Mouse (Mus musculus): ENCODE measurements around the gene 1700019A02Rik. TPM values are rescaled to one million over a fixed set of nuclear protein-coding genes. Genes with fewer than 3 reads are reported as not detected.

The 1700019A02Rik gene
- not detected in 2 replicates for polyA plus RNA-seq (2012)

GRCm38 (mm10) chr1:53187536-53187935 lies at the start of gene 1700019A02Rik:
1700019A02Rik (minus strand) TSS chr1:53187636.
- Histone ChIP-seq H3K9me3 (ENCODE audit: control insufficient read depth, low read length) (no peaks in the 10 kb centered on the region), H3K4me1 (ENCODE audit: control insufficient read depth) (no peaks in the 10 kb centered on the region), H3K27me3 (ENCODE audit: control insufficient read depth) (no peaks in the 10 kb centered on the region), H3K4me3 (replicated peaks) (no peak within 1 kb of the TSS), H3K36me3 (ENCODE audit: control insufficient read depth) (no peaks in the 10 kb centered on the region; the same call in 1 of the 2 replicates)
- no peak for TF ChIP-seq TAL1 (IDR thresholded peaks at IDR 0.05; ENCODE audit: low read length)
- no peak for TF ChIP-seq GATA1 (IDR thresholded peaks at IDR 0.05; ENCODE audit: low read length)

- Histone ChIP-seq H3K9me3 (ENCODE audit: control insufficient read depth, low read length) (no peaks in the 10 kb centered on the region), H3K4me1 (ENCODE audit: control insufficient read depth) (no peaks in the 10 kb centered on the region), H3K4me3 (replicated peaks) (no peak overlapping the region), H3K27me3 (ENCODE audit: control insufficient read depth) (no peaks in the 10 kb centered on the region), H3K36me3 (ENCODE audit: control insufficient read depth) (peaks cover 11% of the 10 kb centered on the region)
- no peak for TF ChIP-seq TAL1 (IDR thresholded peaks at IDR 0.05; ENCODE audit: low read length)
- TF ChIP-seq GATA1 (IDR thresholded peaks at IDR 0.05; ENCODE audit: low read length): no peak
Measured at GRCm38 (mm10) chr1:53226063-53226462, 38.6 kb upstream of the 1700019A02Rik start.

GRCm38 (mm10) chr1:53225616-53226015 lies 38.2 kb upstream of the 1700019A02Rik start:
- H3K4me1 ChIP-seq (ENCODE audit: control insufficient read depth): no peaks in the 10 kb centered on the region
- no peaks in the 10 kb centered on the region for H3K9me3 ChIP-seq (ENCODE audit: control insufficient read depth, low read length)
- no peaks in the 10 kb centered on the region for H3K27me3 ChIP-seq (ENCODE audit: control insufficient read depth)
- H3K36me3 ChIP-seq (ENCODE audit: control insufficient read depth): peaks cover 11% of the 10 kb centered on the region
- H3K4me3 ChIP-seq (replicated peaks): no peak overlapping the region
- TF ChIP-seq GATA1 (IDR thresholded peaks at IDR 0.05; ENCODE audit: low read length) (no peak), TAL1 (IDR thresholded peaks at IDR 0.05; ENCODE audit: low read length) (no peak)

- no peak overlapping the region for H3K4me3 ChIP-seq (replicated peaks)
- TF ChIP-seq TAL1 (IDR thresholded peaks at IDR 0.05; ENCODE audit: low read length) (no peak), GATA1 (IDR thresholded peaks at IDR 0.05; ENCODE audit: low read length) (no peak)
- H3K9me3 ChIP-seq (ENCODE audit: control insufficient read depth, low read length): no peaks in the 10 kb centered on the region
- peaks cover 7% of the 10 kb centered on the region for H3K36me3 ChIP-seq (ENCODE audit: control insufficient read depth)
- H3K4me1 ChIP-seq (ENCODE audit: control insufficient read depth): no peaks in the 10 kb centered on the region
- no peaks in the 10 kb centered on the region for H3K27me3 ChIP-seq (ENCODE audit: control insufficient read depth)
Measured at GRCm38 (mm10) chr1:53224775-53225174, 37.3 kb upstream of the 1700019A02Rik start.

- H3K9me3 ChIP-seq (ENCODE audit: control insufficient read depth, low read length): no peaks in the 10 kb centered on the region
- no peak overlapping the region for H3K4me3 ChIP-seq (replicated peaks)
- TF ChIP-seq GATA1 (IDR thresholded peaks at IDR 0.05; ENCODE audit: low read length) (no peak), TAL1 (IDR thresholded peaks at IDR 0.05; ENCODE audit: low read length) (no peak)
- peaks cover 17% of the 10 kb centered on the region for H3K36me3 ChIP-seq (ENCODE audit: control insufficient read depth)
- no peaks in the 10 kb centered on the region for H3K4me1 ChIP-seq (ENCODE audit: control insufficient read depth)
- H3K27me3 ChIP-seq (ENCODE audit: control insufficient read depth): no peaks in the 10 kb centered on the region
Measured at GRCm38 (mm10) chr1:53210136-53210535, 22.7 kb upstream of the 1700019A02Rik start.

GRCm38 (mm10) chr1:53203902-53204301 lies 16.5 kb upstream of the 1700019A02Rik start:
- TF ChIP-seq TAL1 (IDR thresholded peaks at IDR 0.05; ENCODE audit: low read length): no peak
- TF ChIP-seq GATA1 (IDR thresholded peaks at IDR 0.05; ENCODE audit: low read length): no peak
- H3K36me3 ChIP-seq (ENCODE audit: control insufficient read depth): peaks cover 13% of the 10 kb centered on the region
- no peak overlapping the region for H3K4me3 ChIP-seq (replicated peaks)
- H3K9me3 ChIP-seq (ENCODE audit: control insufficient read depth, low read length): no peaks in the 10 kb centered on the region
- no peaks in the 10 kb centered on the region for H3K4me1 ChIP-seq (ENCODE audit: control insufficient read depth)
- H3K27me3 ChIP-seq (ENCODE audit: control insufficient read depth): no peaks in the 10 kb centered on the region

- Histone ChIP-seq H3K4me1 (ENCODE audit: control insufficient read depth) (no peaks in the 10 kb centered on the region), H3K4me3 (replicated peaks) (no peak overlapping the region), H3K9me3 (ENCODE audit: control insufficient read depth, low read length) (no peaks in the 10 kb centered on the region), H3K36me3 (ENCODE audit: control insufficient read depth) (peaks cover 13% of the 10 kb centered on the region), H3K27me3 (ENCODE audit: control insufficient read depth) (no peaks in the 10 kb centered on the region)
- no peak for TF ChIP-seq GATA1 (IDR thresholded peaks at IDR 0.05; ENCODE audit: low read length)
- no peak for TF ChIP-seq TAL1 (IDR thresholded peaks at IDR 0.05; ENCODE audit: low read length)
Measured at GRCm38 (mm10) chr1:53201630-53202199, 14.3 kb upstream of the 1700019A02Rik start.

GRCm38 (mm10) chr1:53194536-53194935 lies 7.1 kb upstream of the 1700019A02Rik start:
- Histone ChIP-seq H3K36me3 (ENCODE audit: control insufficient read depth) (peaks cover 13% of the 10 kb centered on the region), H3K9me3 (ENCODE audit: control insufficient read depth, low read length) (no peaks in the 10 kb centered on the region), H3K4me1 (ENCODE audit: control insufficient read depth) (no peaks in the 10 kb centered on the region), H3K27me3 (ENCODE audit: control insufficient read depth) (no peaks in the 10 kb centered on the region), H3K4me3 (replicated peaks) (no peak overlapping the region)
- TF ChIP-seq GATA1 (IDR thresholded peaks at IDR 0.05; ENCODE audit: low read length) (no peak), TAL1 (IDR thresholded peaks at IDR 0.05; ENCODE audit: low read length) (no peak)

- H3K4me3 ChIP-seq (replicated peaks): no peak overlapping the region
- H3K27me3 ChIP-seq (ENCODE audit: control insufficient read depth): no peaks in the 10 kb centered on the region
- peaks cover 11% of the 10 kb centered on the region for H3K36me3 ChIP-seq (ENCODE audit: control insufficient read depth)
- no peak for TF ChIP-seq GATA1 (IDR thresholded peaks at IDR 0.05; ENCODE audit: low read length)
- TF ChIP-seq TAL1 (IDR thresholded peaks at IDR 0.05; ENCODE audit: low read length): no peak
- H3K4me1 ChIP-seq (ENCODE audit: control insufficient read depth): no peaks in the 10 kb centered on the region
- no peaks in the 10 kb centered on the region for H3K9me3 ChIP-seq (ENCODE audit: control insufficient read depth, low read length)
Measured at GRCm38 (mm10) chr1:53191234-53191633, 3.8 kb upstream of the 1700019A02Rik start.

- peaks cover 7% of the 10 kb centered on the region for H3K36me3 ChIP-seq (ENCODE audit: control insufficient read depth)
- TF ChIP-seq TAL1 (IDR thresholded peaks at IDR 0.05; ENCODE audit: low read length): no peak
- no peak for TF ChIP-seq GATA1 (IDR thresholded peaks at IDR 0.05; ENCODE audit: low read length)
- H3K4me3 ChIP-seq (replicated peaks): no peak overlapping the region
- H3K9me3 ChIP-seq (ENCODE audit: control insufficient read depth, low read length): no peaks in the 10 kb centered on the region
- no peaks in the 10 kb centered on the region for H3K4me1 ChIP-seq (ENCODE audit: control insufficient read depth)
- no peaks in the 10 kb centered on the region for H3K27me3 ChIP-seq (ENCODE audit: control insufficient read depth)
Measured at GRCm38 (mm10) chr1:53189620-53190019, 2.2 kb upstream of the 1700019A02Rik start.
